Mouse (Mus musculus) thymus, adult 2 months (tissue): ENCODE measurements around the gene Gm7138.
"Not testable (repeated sequence)": the region's sequence is repeated elsewhere in the genome, so short reads cannot be mapped to it uniquely, and the experiment has no call there.

Experiments
- CTCF ChIP-seq: fragments of 200-500 bp; IDR thresholded peaks from 2 replicates; pipeline ENCODE4 v1.5.1; 2012; ENCODE audit warnings: mild to moderate bottlenecking, control low read depth, low read length, moderate library complexity, borderline replicate concordance; ENCODE audit not compliant: control insufficient read depth, poor library complexity, insufficient read depth; ENCODE audit errors: extremely low read depth
- POLR2A ChIP-seq: fragments of 200-500 bp; IDR thresholded peaks from 2 replicates; pipeline ENCODE4 v1.6.1; 2012; ENCODE audit warnings: mild to moderate bottlenecking, low read length, control low read depth, moderate library complexity; ENCODE audit not compliant: control insufficient read depth, poor library complexity, insufficient read depth; ENCODE audit errors: extremely low read depth

DNA sequence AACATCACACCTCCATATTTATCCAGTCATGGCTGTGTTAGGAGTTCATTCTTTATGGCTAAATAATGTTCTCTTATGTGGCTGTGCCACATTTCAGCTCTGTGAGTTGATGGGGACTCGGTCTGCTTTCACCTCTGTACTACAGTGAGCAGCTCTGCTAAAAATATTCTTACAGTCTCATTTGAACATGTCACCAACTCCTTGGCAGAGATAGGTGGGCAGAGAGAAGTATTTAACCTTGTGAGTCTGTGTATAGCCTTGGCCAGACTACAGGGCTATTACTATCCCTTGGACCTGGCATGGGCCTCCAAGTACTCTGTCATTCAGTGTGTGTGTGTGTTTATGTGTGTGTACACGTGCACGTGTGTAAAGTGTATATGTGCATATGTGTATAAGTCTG lies 4.6 kb downstream of the Gm7138 start:
- TF ChIP-seq POLR2A, CTCF: not testable (repeated sequence)
